Mouse (Mus musculus) right cerebral cortex, adult 18-20 months (tissue): ENCODE measurements around the gene Man1c1.

Experiments used
- DNase-seq: peaks from one replicate; pipeline ENCODE4 v3.0.0; 2022; ENCODE audit warnings: mixed read lengths

Gene Man1c1

DNA sequence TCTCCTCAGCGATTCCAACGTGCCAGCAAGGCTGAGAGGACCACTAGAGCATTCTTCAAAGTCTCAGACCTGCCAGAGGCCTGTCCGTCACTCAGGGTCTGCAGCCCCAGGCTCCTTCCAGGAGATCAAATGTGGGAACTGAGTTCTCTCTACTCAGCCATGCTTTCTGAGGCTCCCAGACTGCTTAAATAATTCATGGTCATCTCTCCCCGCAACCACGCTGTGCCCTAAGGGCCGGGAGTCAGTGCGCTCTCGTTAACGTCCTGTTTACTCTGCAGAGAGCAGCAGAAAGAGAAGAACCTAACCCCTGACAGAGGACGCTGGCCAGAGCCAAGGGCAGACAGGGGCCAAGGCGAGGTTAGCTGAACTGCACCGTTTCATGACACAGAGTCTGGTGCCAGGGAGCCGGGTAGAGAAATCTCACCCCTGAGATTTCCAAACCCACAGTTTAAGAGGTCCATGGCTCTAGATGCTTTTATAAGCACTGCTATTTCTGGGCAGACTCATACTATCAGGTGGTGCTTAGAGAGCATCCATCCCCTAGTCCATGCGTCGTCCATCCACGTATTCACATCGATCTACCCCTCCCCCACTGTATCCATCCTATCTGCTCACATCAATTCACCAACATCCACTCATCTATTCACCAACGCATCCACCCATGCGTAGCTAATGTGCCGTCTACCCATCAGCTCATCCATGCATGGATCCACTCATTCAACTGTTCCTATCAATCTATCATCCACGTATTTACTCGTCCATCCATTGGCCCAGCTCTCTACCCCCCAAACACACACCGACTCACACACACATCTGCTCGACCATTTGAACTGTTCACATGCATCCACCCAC, 131.4 kb downstream of the Man1c1 start:
- no peak for DNase-seq

GRCm38 (mm10) chr4:134570704-134571451, 133.2 kb downstream of the Man1c1 start:
- DNase-seq, result no peak

DNA sequence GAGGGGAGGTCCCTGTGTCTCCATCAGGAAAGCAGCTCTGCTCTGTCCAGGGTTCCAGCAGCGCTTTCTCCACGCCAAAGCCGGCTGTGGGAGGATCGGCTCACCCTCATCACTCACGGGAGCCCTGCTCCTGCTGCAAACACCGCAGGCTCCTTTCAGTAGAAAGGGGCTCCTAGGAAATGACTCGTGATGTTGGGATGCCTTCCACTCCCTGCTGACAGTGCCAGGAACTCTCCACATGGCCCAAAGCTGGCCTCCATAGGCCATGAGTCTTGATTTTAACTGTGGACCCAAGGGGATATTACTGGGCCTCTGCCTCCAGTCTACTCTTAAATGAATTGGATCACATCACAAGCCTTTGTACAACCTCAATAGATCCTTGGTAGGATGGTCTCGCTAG, 134.3 kb downstream of the Man1c1 start:
- no peak for DNase-seq

DNA sequence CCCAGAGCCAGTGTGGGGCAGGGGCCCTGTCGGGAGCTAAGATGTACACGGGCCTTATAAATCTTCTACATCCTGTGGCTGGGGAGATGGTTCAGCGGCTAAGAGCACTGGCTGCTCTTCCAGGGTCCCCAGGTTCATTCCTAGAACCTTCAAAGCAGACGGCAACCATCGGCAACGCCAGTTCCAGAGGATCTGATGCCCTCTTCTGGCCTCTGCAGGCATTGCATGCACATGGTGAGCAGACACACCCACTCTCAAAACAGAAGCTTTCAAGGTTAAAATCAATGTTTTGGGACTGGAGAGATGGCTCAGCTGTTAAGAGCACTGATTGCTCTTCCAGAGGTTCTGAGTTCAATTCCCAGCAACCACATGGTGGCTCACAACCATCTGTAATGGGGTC, 134.9 kb downstream of the Man1c1 start:
- no peak for DNase-seq

- no peak for DNase-seq
These were observed 136.5 kb downstream of the Man1c1 start for GRCm38 (mm10) chr4:134567377-134568226.

DNA sequence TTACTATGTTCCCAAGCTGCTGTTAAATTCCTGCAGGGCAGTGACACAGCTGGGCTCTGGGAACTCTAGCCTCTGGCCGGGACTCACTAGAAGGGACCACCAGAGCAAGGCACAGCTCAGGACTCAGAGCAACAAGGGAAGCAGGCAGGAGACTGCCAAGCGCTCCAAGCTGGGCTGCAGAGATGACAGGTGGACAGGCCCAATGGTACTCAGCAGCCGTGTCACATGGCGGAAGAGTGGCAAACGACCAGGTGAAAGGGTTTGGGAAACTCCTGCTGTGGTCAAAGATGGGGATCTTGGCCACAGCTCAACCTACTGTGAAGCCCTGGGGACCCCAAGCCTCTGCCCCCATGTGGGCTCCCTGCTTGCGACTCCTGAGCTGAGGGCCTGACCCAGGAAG, 140.0 kb downstream of the Man1c1 start:
- no peak for DNase-seq

DNA sequence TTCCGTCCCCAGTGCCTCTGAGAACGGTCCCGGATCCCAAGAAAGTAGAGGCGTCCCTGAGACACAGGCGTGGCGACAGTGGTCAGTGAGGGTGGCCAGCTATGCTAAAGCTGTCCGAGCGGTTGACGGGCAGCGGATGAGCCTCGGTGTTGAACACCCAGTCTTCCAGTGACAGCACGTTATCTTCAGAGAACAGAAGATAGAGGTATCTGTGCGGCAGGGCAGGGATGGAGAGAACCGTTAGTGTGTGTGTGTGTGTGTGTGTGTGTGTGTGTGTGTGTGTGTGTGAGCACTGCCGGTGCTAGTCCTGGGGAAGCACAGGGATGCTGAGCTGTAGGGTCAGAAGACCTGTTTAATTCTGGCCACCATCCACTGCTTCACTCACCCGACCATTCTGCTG, 140.5 kb downstream of the Man1c1 start:
- no peak for DNase-seq

- no peak for DNase-seq
These were observed 142.1 kb downstream of the Man1c1 start for GRCm38 (mm10) chr4:134562014-134562413.

DNA sequence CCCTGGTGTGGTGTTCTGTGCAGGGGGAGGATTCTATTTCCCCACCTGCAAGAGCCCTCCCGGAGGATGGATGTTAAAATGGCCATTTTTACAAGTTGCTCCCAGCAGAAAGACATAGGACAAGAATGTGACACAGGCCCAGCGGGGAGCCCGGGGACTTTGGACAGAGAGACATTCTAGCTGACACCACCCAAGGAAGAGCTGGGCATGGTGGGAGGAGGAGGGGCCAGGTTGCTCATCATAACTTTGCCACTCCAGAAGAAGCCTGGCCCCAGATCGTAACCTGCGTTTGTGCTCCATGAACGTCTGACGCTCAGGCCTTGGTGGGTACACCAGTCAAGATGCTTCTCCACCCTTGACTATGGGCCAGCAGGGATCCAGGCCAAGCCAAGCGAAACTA, 143.4 kb downstream of the Man1c1 start:
- no peak for DNase-seq

DNA sequence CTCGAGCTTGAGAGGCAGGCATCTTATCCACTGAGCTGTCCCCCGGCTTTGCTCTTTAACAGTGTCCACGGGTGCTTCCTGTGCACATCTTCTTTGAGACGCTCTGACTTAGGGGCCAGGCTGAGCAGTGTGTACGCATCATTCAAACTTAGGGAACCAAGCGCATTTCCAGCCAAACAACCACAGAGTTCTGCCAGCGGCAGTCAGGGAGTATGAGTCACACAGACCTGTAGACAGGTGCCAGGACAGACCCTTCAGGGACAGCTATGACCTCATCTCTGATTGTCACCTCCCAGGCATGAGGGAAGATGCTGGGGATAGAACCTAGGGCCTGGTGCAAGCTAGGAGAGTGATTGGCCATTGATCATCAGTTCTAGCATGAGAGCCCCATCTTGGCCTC, 144.9 kb downstream of the Man1c1 start:
- no peak for DNase-seq

GRCm38 (mm10) chr4:134558570-134559113, 145.4 kb downstream of the Man1c1 start:
- no peak for DNase-seq

DNA sequence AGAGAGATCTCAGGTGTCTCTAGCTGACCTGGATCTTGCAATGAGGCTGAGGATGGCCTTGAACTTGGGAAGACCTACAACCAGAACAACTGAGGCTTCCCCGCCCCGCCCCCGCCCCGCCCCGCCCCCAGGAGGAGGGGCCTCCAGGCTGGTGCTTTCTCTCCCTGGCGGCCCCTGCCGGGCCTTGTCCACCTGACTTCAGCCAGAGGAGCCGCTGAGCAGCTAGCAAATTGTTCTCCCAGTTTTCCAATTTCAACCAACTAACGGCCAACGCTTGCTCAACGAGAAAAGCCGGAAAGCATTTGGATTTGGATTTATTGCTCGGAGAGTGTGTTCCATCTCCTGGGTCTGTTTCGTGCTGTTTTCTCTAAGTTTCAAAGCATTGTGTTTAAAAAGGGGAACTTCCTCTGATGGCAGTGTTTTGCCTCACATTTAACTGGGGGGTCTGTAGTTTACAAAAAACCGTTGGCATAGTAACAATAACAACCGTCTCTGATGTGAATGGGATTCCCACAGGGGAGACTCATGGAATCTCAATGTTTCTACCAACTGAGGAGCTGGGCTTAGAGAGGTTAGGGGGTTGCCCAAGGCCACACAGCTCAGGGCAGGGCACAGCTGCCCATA, 146.4 kb downstream of the Man1c1 start:
- DNase-seq, result no peak

DNA sequence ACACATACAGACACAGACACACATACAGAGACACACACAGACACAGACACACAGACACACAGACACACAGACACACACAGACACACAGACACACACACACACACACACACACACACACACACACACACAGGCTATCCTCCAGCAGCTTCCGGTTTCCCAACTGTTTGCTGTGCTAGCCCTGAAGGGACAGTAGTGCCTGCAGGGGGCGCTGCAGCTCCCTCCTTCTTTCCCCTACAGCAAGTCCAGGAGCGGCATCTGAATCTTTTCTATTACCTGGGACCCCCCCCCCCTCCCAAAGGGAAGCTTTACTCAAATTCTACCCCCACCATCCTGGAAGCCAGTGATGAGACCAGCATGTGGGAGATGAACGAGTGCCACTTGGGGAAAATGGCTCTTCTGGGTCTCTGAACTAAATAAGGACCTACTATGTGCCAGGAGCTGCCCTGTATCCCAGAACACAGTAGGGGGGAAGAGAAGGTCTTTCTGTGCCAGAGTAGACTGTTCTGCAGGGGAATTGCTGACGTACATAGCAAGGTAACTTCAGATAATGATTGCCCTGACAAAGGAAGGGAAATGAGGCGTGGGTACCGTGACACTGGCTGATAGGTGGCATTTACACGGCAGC, 148.0 kb downstream of the Man1c1 start:
- DNase-seq, result no peak

DNA sequence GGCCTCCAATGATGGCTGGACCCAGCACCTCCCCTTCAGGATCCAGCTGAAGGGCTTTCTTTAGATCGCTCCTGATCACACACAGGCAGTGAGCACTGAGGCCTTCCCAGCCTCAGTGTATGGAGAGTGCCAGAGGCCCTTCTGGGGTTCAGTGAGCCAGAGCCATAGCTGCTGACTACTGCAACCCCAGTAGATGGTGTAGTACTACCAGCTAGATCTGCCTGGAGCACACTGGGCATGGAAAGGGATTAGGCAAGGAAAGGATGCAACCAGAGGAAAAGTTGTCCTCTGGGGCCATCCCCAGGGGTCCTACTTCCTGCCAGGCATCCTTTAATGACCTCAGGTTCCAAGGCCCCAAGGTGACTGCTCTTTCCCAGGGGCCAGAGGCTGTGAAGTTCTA, 150.5 kb downstream of the Man1c1 start:
- DNase-seq, result no peak

GRCm38 (mm10) chr4:134551494-134552316, 152.4 kb downstream of the Man1c1 start, which contains the start of gene Selenon:
Gene Selenon, minus strand, starts transcription at chr4:134552166.
- DNase-seq, result peak; percentile 54

- DNase-seq, result no peak
These were observed 154.2 kb downstream of the Man1c1 start for GRCm38 (mm10) chr4:134549899-134550298.

- no peak for DNase-seq
These were observed 155.7 kb downstream of the Man1c1 start for GRCm38 (mm10) chr4:134548169-134548938.

DNA sequence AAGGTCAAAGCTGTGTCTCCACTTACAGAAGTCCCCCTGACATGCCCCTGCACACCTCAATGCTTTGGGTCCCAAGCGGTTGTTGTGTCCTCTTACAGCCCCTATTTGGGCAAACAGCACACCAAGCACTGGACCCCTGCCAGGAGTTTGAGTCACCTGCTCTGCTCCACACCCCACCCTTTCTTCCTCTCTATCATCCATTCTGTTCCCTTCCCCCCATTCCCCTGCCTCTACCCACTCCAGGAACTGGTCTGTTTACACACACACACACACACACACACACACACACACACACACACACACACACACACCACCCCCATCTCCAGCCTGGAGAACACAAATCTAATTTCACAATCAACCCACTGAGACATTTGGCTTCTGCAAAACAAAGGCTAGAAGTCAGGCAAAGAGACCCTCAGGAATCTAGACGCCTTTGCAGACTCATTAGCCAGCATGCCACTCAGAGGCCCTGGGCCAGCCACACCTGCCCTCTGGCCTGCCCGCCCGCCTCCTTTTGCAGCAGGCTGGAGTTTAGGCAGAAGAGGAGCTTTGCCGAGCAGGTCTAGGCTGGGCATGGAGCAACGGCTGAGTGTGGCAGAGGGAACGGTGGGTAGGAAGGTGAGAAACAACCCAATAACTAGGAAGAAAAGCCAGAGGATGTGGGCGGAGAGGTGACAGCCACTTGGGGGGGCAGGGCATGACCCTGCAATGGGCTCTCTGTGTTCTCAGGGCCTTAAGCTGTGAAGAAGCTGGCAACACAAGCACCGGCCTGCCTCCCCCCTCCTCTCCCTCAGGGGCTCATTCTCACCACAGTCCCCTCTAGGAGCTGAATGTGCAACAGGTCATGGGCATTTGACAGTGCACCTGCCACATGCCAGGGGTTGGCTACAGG, 157.0 kb downstream of the Man1c1 start:
- DNase-seq, result no peak

GRCm38 (mm10) chr4:134543261-134543660, 160.8 kb downstream of the Man1c1 start:
- DNase-seq, result peak; percentile 86
